Mouse (Mus musculus): Measurements from ENCODE around the gene Casp3. TPM values are rescaled to one million over a fixed set of nuclear protein-coding genes. Genes with fewer than 3 reads are reported as not detected.
A peak's percentile ranks its signal among the peaks of the same experiment; 100 is the strongest.

Gene Casp3
- polyA plus RNA-seq, 1 experiment from 2014 or later: 168 TPM

DNA sequence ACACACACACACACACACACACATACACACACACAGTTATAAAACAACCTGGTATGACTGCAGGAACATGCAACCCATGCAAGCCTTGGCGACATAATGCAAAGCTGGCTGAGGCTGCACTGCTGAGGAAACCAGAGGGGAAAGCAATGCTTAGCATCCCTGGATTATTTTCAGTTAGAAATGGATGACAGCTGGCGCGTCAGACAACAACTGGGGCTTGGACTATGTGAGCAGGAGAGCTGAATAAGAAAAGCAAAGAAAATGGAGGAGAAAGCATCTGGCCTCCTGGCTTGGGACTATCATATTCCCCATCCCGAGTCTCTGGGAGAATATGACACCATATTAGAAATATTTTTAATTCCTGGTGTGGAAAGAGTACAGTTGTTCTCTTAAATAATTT, 4.2 kb upstream of the Casp3 start:
- no peak overlapping the region for H3K4me3 ChIP-seq
- 0 out of 2 replicates have a peak, but pooled peaks cover 2% of the 10 kb centered on the region for H3K36me3 ChIP-seq
- H3K4me2 ChIP-seq (replicated peaks): no peak overlapping the region
- peaks cover 6% of the 10 kb centered on the region; the same call in 1 of the 2 replicates for H3K4me1 ChIP-seq
- no peaks in the 10 kb centered on the region for H3K9me3 ChIP-seq (replicated peaks)
- 73% methylated on average over 4 of the region's 4 CpGs for WGBS
- no peak for ATAC-seq (ENCODE audit: low FRiP score)
- no peak overlapping the region for H3K9ac ChIP-seq
- H3K27ac ChIP-seq: peak overlapping the region; percentile 40; the same call in 1 of the 2 replicates
- no peaks in the 10 kb centered on the region for H3K27me3 ChIP-seq

- Histone ChIP-seq H3K4me3 (no peak overlapping the region), H3K27ac (no peak overlapping the region), H3K4me1 (peaks cover 6% of the 10 kb centered on the region; the same call in 1 of the 2 replicates), H3K9ac (no peak overlapping the region), H3K27me3 (no peaks in the 10 kb centered on the region), H3K4me2 (replicated peaks) (no peak overlapping the region), H3K36me3 (0 out of 2 replicates have a peak, but pooled peaks cover 2% of the 10 kb centered on the region), H3K9me3 (replicated peaks) (no peaks in the 10 kb centered on the region)
- WGBS: 68% methylated on average over 4 of the region's 4 CpGs
- no peak for ATAC-seq (ENCODE audit: low FRiP score)
These were observed 3.7 kb upstream of the Casp3 start for GRCm38 (mm10) chr8:46613377-46613776.

DNA sequence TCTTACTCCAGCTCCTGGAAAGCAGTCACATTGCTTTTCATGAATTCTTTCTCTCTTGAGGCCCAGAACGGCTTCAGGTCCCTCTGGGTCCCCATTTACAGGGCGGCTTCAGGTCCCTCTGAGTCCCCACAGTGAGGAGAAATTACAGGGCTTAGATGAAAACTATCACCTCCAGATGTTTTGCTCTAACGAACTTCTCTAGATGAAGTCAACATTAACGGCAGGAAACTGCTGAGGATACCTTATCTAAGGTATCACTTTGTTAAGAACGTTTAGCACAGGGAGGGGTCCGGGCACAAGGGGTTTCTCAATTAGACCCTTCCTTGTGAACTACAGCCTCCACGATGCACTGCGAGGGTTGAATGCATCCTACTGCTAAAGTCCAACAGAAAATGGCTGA, 1.2 kb upstream of the Casp3 start:
- no peaks in the 10 kb centered on the region for H3K9me3 ChIP-seq (replicated peaks)
- H3K27ac ChIP-seq: no peak overlapping the region
- no peak overlapping the region for H3K4me3 ChIP-seq
- peak overlapping the region; percentile 53; the same call in 1 of the 2 replicates for H3K4me2 ChIP-seq (replicated peaks)
- no peak for ATAC-seq (ENCODE audit: low FRiP score)
- WGBS: 86% methylated on average over 8 of the region's 8 CpGs
- H3K9ac ChIP-seq: no peak overlapping the region
- H3K36me3 ChIP-seq: no peaks in the 10 kb centered on the region
- no peaks in the 10 kb centered on the region for H3K27me3 ChIP-seq
- H3K4me1 ChIP-seq: peaks cover 16% of the 10 kb centered on the region

GRCm38 (mm10) chr8:46617690-46618620, 864 bp downstream of the Casp3 start:
- H3K27ac ChIP-seq: peak overlapping the region; percentile 92
- ATAC-seq (ENCODE audit: low FRiP score): peak; percentile 69
- peak overlapping the region; percentile 80 for H3K4me2 ChIP-seq (replicated peaks)
- H3K4me1 ChIP-seq: peaks cover 16% of the 10 kb centered on the region
- H3K4me3 ChIP-seq: peak overlapping the region; percentile 75
- no peaks in the 10 kb centered on the region for H3K36me3 ChIP-seq
- no peaks in the 10 kb centered on the region for H3K9me3 ChIP-seq (replicated peaks)
- H3K9ac ChIP-seq: peak overlapping the region; percentile 91
- no peaks in the 10 kb centered on the region for H3K27me3 ChIP-seq
- 2% methylated on average over 38 of the region's 38 CpGs for whole genome bisulfite sequencing

GRCm38 (mm10) chr8:46618639-46619320, 1.7 kb downstream of the Casp3 start:
- Histone ChIP-seq H3K4me2 (replicated peaks) (peak overlapping the region; percentile 80), H3K36me3 (peaks cover 3% of the 10 kb centered on the region; the same call in 1 of the 2 replicates), H3K27ac (no peak overlapping the region), H3K4me1 (peaks cover 16% of the 10 kb centered on the region), H3K27me3 (no peaks in the 10 kb centered on the region), H3K4me3 (peak overlapping the region; percentile 75), H3K9ac (peak overlapping the region; percentile 91), H3K9me3 (replicated peaks) (no peaks in the 10 kb centered on the region)
- no peak for ATAC-seq (ENCODE audit: low FRiP score)
- under 1% methylated on average over 10 of the region's 10 CpGs for WGBS

GRCm38 (mm10) chr8:46622446-46623270, 5.6 kb downstream of the Casp3 start:
- no peak overlapping the region for H3K27ac ChIP-seq
- ATAC-seq (ENCODE audit: low FRiP score): no peak
- H3K4me1 ChIP-seq: peaks cover 10% of the 10 kb centered on the region
- H3K27me3 ChIP-seq: no peaks in the 10 kb centered on the region
- no peak overlapping the region for H3K4me3 ChIP-seq
- H3K9me3 ChIP-seq (replicated peaks): no peaks in the 10 kb centered on the region
- WGBS: 80% methylated on average over 9 of the region's 9 CpGs
- H3K4me2 ChIP-seq (replicated peaks): no peak overlapping the region
- H3K36me3 ChIP-seq: peaks cover 4% of the 10 kb centered on the region; the same call in 1 of the 2 replicates
- H3K9ac ChIP-seq: no peak overlapping the region

DNA sequence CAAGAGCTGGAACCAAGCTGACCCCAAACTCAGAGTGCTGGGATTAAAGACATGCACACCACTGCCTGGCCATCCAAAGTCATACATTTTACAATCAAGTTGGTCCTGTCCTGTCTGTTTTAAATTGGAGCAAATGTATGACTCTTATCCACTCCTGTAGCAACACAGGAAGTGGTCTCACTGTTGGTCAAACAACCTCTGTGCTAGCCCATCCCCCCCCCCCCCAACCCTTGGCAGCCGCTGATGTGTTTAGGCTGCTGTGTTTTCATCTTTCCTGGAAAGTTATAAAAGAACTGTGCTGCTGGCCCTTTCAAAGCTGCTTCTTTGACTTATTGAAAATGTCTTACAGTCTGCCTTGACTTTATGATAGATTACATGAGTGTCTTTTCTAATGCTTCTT, 8.1 kb downstream of the Casp3 start:
- Histone ChIP-seq H3K4me1 (no peaks in the 10 kb centered on the region; the same call in 1 of the 2 replicates), H3K9me3 (replicated peaks) (no peaks in the 10 kb centered on the region), H3K36me3 (peaks cover 15% of the 10 kb centered on the region), H3K27ac (no peak overlapping the region), H3K4me3 (no peak overlapping the region), H3K9ac (no peak overlapping the region), H3K4me2 (replicated peaks) (no peak overlapping the region), H3K27me3 (no peaks in the 10 kb centered on the region)
- WGBS: 77% methylated on average over 1 of the region's 1 CpGs
- no peak for ATAC-seq (ENCODE audit: low FRiP score)

- peaks cover 26% of the 10 kb centered on the region for H3K36me3 ChIP-seq
- no peak overlapping the region for H3K4me3 ChIP-seq
- H3K27ac ChIP-seq: no peak overlapping the region
- no peak overlapping the region for H3K4me2 ChIP-seq (replicated peaks)
- H3K9me3 ChIP-seq (replicated peaks): no peaks in the 10 kb centered on the region
- no peaks in the 10 kb centered on the region for H3K27me3 ChIP-seq
- WGBS: 99% methylated on average over 5 of the region's 5 CpGs
- no peaks in the 10 kb centered on the region; the same call in 1 of the 2 replicates for H3K4me1 ChIP-seq
- H3K9ac ChIP-seq: no peak overlapping the region
- ATAC-seq (ENCODE audit: low FRiP score): no peak
These were observed 9.6 kb downstream of the Casp3 start for GRCm38 (mm10) chr8:46626642-46627041.

GRCm38 (mm10) chr8:46627881-46628280, 10.8 kb downstream of the Casp3 start:
- Histone ChIP-seq H3K27ac (no peak overlapping the region), H3K27me3 (no peaks in the 10 kb centered on the region), H3K9me3 (replicated peaks) (no peaks in the 10 kb centered on the region), H3K4me1 (no peaks in the 10 kb centered on the region; the same call in 1 of the 2 replicates), H3K4me3 (no peak overlapping the region), H3K9ac (no peak overlapping the region), H3K4me2 (replicated peaks) (no peak overlapping the region), H3K36me3 (peaks cover 31% of the 10 kb centered on the region)
- WGBS: 66% methylated on average over 7 of the region's 7 CpGs
- no peak for ATAC-seq (ENCODE audit: low FRiP score)

GRCm38 (mm10) chr8:46628645-46629044, 11.6 kb downstream of the Casp3 start:
- Histone ChIP-seq H3K27ac (no peak overlapping the region), H3K9me3 (replicated peaks) (no peaks in the 10 kb centered on the region), H3K4me2 (replicated peaks) (no peak overlapping the region), H3K36me3 (peaks cover 38% of the 10 kb centered on the region), H3K9ac (no peak overlapping the region), H3K27me3 (no peaks in the 10 kb centered on the region), H3K4me3 (no peak overlapping the region), H3K4me1 (no peaks in the 10 kb centered on the region; the same call in 1 of the 2 replicates)
- no peak for ATAC-seq (ENCODE audit: low FRiP score)
- 97% methylated on average over 1 of the region's 1 CpGs for WGBS

DNA sequence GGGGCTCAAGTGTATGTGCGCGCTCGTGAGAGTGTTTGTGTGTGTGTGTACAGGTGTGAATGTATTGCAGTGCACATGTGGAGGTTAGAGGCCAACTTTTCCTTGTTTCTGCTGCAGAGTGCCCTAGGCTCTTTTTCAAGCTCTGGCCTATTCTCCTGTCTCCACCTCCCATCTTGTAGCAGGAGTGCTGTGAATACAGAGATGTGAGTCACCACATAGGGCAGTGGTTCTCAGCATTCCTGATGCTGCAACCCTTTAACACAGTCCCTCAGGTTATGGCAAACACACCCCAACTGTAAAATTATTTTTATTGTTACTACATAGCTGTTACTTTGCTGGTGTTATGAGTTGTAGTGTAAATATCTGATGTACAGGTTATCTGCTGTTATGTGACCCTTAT, 13.3 kb downstream of the Casp3 start:
- Histone ChIP-seq H3K27ac (no peak overlapping the region), H3K9ac (no peak overlapping the region), H3K4me3 (no peak overlapping the region), H3K4me2 (replicated peaks) (no peak overlapping the region), H3K27me3 (no peaks in the 10 kb centered on the region), H3K36me3 (peaks cover 52% of the 10 kb centered on the region), H3K4me1 (no peaks in the 10 kb centered on the region; the same call in 1 of the 2 replicates), H3K9me3 (replicated peaks) (no peaks in the 10 kb centered on the region)
- WGBS: 96% methylated on average over 3 of the region's 3 CpGs
- ATAC-seq (ENCODE audit: low FRiP score): no peak

Data from hindbrain, embryonic 12.5 days (tissue).